Mouse (Mus musculus) bone marrow macrophage, adult 2 months (primary cell): ENCODE data around the gene Bcam.

Experiments used
- CTCF ChIP-seq: IDR thresholded peaks from 2 replicates; pipeline ENCODE4 v1.5.1; 2012; ENCODE audit warnings: low read depth, mild to moderate bottlenecking, low read length, moderate library complexity
- POLR2A ChIP-seq: IDR thresholded peaks from 2 replicates; pipeline ENCODE4 v1.6.1; 2012; ENCODE audit warnings: mild to moderate bottlenecking, low read depth, low read length, borderline replicate concordance

DNA sequence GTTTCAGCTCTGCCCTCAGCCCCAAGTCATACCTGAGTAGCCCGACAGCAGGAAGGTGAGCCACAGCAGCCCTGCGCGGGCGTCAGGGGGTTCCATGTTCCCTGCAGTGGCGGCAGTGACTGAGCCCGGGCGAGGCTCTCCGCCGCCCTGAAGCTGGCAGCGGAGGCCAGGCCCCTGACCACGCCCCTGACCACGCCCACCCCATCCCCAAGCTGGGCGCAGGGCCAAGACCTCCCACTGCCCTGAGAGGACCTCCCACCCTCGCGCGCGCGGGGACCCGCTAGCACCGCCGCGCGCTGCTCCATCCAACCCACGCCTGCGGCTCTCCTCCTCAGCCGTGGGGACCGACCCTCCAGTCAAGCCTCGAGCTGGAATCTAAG is 451 bp downstream of the Bcam start:
- TF ChIP-seq POLR2A (no peak), CTCF (no peak)
